Mouse (Mus musculus) 416B (cell line): Measurements from ENCODE around the gene Gemin7.

ENCODE experiments used
- DNase-seq: peaks from one replicate; pipeline ENCODE4 v3.0.0; 2011; ENCODE audit warnings: low read depth

The Gemin7 gene

GRCm38 (mm10) chr7:19577877-19578414 is 551 bp upstream of the Gemin7 start:
- peak; percentile 87 for DNase-seq

GRCm38 (mm10) chr7:19575559-19575958 is 1.8 kb downstream of the Gemin7 start:
- no peak for DNase-seq

- DNase-seq = no peak
These were observed 3.6 kb downstream of the Gemin7 start for GRCm38 (mm10) chr7:19573776-19574140.

GRCm38 (mm10) chr7:19572926-19573775 is 4.2 kb downstream of the Gemin7 start:
- DNase-seq = peak; percentile 85

GRCm38 (mm10) chr7:19569647-19570046 is 7.7 kb downstream of the Gemin7 start:
- no peak for DNase-seq

- no peak for DNase-seq
These were observed 10.0 kb downstream of the Gemin7 start for GRCm38 (mm10) chr7:19567426-19567825.

GRCm38 (mm10) chr7:19565803-19566202 is 11.6 kb downstream of the Gemin7 start:
- no peak for DNase-seq

GRCm38 (mm10) chr7:19564455-19564854 is 12.9 kb downstream of the Gemin7 start:
- peak; percentile 55 for DNase-seq

- DNase-seq = no peak
These were observed 13.5 kb downstream of the Gemin7 start for GRCm38 (mm10) chr7:19563884-19564283.

- DNase-seq = peak; percentile 20
These were observed 14.6 kb downstream of the Gemin7 start, which contains the start of gene Ppp1r37 for GRCm38 (mm10) chr7:19562643-19563410. TSS of gene Ppp1r37 (minus strand) at chr7:19563076.

GRCm38 (mm10) chr7:19561765-19562642 is 15.4 kb downstream of the Gemin7 start:
- DNase-seq = peak; percentile 97

- DNase-seq = peak; percentile 23
These were observed 16.0 kb downstream of the Gemin7 start for GRCm38 (mm10) chr7:19561431-19561764.

GRCm38 (mm10) chr7:19560491-19561260 is 16.7 kb downstream of the Gemin7 start:
- peak; percentile 52 for DNase-seq

- peak; percentile 29 for DNase-seq
These were observed 18.4 kb downstream of the Gemin7 start for GRCm38 (mm10) chr7:19558965-19559364.

- DNase-seq = no peak
These were observed 19.2 kb downstream of the Gemin7 start for GRCm38 (mm10) chr7:19557982-19558900.

GRCm38 (mm10) chr7:19557086-19557485 is 20.3 kb downstream of the Gemin7 start:
- DNase-seq = no peak

- no peak for DNase-seq
These were observed 23.2 kb downstream of the Gemin7 start for GRCm38 (mm10) chr7:19554168-19554567.

GRCm38 (mm10) chr7:19552443-19552842 is 25.0 kb downstream of the Gemin7 start:
- DNase-seq = peak; percentile 37

- no peak for DNase-seq
These were observed 25.8 kb downstream of the Gemin7 start for GRCm38 (mm10) chr7:19551634-19552033.

GRCm38 (mm10) chr7:19549394-19549793 is 28.0 kb downstream of the Gemin7 start:
- DNase-seq = no peak
